Mouse (Mus musculus): ENCODE measurements around the gene Proca1.

Gene Proca1

GRCm38 (mm10) chr11:78166161-78166560 lies 27.0 kb upstream of the Proca1 start:
- no peak for DNase-seq (ENCODE audit: low spot score)

- DNase-seq (ENCODE audit: low spot score), result no peak
Observed at GRCm38 (mm10) chr11:78166640-78167039, 26.6 kb upstream of the Proca1 start.

- DNase-seq (ENCODE audit: low spot score), result no peak
Observed at GRCm38 (mm10) chr11:78167257-78167959, 25.8 kb upstream of the Proca1 start.

- DNase-seq (ENCODE audit: low spot score), result peak; percentile 59
Observed at GRCm38 (mm10) chr11:78168541-78169468, 24.4 kb upstream of the Proca1 start.

- no peak for DNase-seq (ENCODE audit: low spot score)
Observed at GRCm38 (mm10) chr11:78170306-78170705, 22.9 kb upstream of the Proca1 start.

GRCm38 (mm10) chr11:78171328-78171727 lies 21.9 kb upstream of the Proca1 start:
- DNase-seq (ENCODE audit: low spot score), result no peak

GRCm38 (mm10) chr11:78172034-78172747 lies 21.0 kb upstream of the Proca1 start:
- no peak for DNase-seq (ENCODE audit: low spot score)

GRCm38 (mm10) chr11:78172748-78173383 lies 20.3 kb upstream of the Proca1 start:
- DNase-seq (ENCODE audit: low spot score), result no peak

GRCm38 (mm10) chr11:78174506-78174905 lies 18.7 kb upstream of the Proca1 start:
- DNase-seq (ENCODE audit: low spot score), result no peak

- no peak for DNase-seq (ENCODE audit: low spot score)
Observed at GRCm38 (mm10) chr11:78175771-78176401, 17.3 kb upstream of the Proca1 start.

- peak; percentile 96 for DNase-seq (ENCODE audit: low spot score)
Observed at GRCm38 (mm10) chr11:78176402-78176862, 16.8 kb upstream of the Proca1 start, which contains the start of the genes Nek8 and Tlcd1. TSS of gene Nek8 (minus strand) at chr11:78176675. TSS of gene Tlcd1 (plus strand) at chr11:78176711.

- no peak for DNase-seq (ENCODE audit: low spot score)
Observed at GRCm38 (mm10) chr11:78176905-78177331, 16.3 kb upstream of the Proca1 start.

GRCm38 (mm10) chr11:78177437-78177836 lies 15.8 kb upstream of the Proca1 start:
- DNase-seq (ENCODE audit: low spot score), result no peak

- peak; percentile 92 for DNase-seq (ENCODE audit: low spot score)
Observed at GRCm38 (mm10) chr11:78177903-78178858, 15.0 kb upstream of the Proca1 start.

- DNase-seq (ENCODE audit: low spot score), result no peak
Observed at GRCm38 (mm10) chr11:78178859-78179437, 14.2 kb upstream of the Proca1 start.

GRCm38 (mm10) chr11:78179438-78179999 lies 13.7 kb upstream of the Proca1 start:
- DNase-seq (ENCODE audit: low spot score), result no peak

GRCm38 (mm10) chr11:78180081-78180761 lies 13.0 kb upstream of the Proca1 start:
- no peak for DNase-seq (ENCODE audit: low spot score)

- no peak for DNase-seq (ENCODE audit: low spot score)
Observed at GRCm38 (mm10) chr11:78181830-78182357, 11.3 kb upstream of the Proca1 start.
